Mouse (Mus musculus) erythroblast, embryonic 14.5 days (primary cell): ENCODE data around the gene Krt31.

Experiments
- GATA1 ChIP-seq: IDR thresholded peaks from 2 replicates; pipeline ENCODE4 v1.6.1; 2012; ENCODE audit warnings: low read length, inconsistent platforms, mixed read lengths
- TAL1 ChIP-seq: IDR thresholded peaks from 3 replicates; pipeline ENCODE4 v1.6.1; 2012; ENCODE audit warnings: low read length, inconsistent platforms, mixed read lengths

DNA sequence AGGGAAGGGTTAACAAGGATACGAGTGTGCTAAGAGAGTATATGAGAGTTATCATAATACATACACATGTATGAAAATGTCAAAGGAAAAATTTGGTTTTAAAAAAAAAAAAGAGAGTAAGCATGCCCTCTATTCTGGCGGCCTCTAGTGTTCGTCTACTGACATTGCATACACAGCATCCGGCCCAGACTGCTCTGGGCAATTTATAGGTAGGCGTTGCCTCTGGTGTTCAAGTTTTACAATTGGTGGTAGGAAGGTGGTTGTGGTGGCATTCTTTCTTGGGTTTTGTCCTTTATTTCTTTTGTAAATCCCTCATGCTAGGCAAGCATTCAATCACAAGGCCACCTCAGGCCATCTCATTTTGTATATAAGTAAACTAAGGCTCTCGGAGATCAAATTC is 45.5 kb downstream of the Krt31 start:
- TF ChIP-seq GATA1 (no peak), TAL1 (no peak)
